Mouse (Mus musculus) right cerebral cortex, postnatal 36 days (tissue): Measurements from ENCODE around the gene Pdcd10.

Experiments used
- DNase-seq, 2 experiments: peaks; one replicate each; pipeline ENCODE4 v3.0.0; 2022; ENCODE audit warnings: low spot score in 2 of 2, mixed read lengths in 1 of 2

Gene Pdcd10

DNA sequence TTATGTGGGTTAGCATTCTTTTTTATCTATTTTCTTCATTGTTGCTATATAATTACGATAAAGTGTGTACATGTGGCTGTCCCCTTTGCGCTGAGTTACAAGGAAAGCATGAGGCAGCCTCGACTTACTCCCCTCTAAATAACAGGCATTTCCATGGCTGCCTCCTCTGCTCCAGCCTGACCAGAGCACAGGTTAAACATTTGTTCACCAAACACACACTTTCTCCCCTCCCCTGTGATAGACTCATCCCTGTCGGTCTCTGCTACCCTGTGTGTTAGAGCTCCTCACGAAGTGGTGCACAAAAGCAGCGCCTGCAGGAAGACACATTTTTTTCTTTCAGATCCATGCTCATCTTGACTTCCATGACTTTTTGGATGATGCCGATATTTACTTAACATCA is 82.0 kb downstream of the Pdcd10 start:
- DNase-seq: no peak

DNA sequence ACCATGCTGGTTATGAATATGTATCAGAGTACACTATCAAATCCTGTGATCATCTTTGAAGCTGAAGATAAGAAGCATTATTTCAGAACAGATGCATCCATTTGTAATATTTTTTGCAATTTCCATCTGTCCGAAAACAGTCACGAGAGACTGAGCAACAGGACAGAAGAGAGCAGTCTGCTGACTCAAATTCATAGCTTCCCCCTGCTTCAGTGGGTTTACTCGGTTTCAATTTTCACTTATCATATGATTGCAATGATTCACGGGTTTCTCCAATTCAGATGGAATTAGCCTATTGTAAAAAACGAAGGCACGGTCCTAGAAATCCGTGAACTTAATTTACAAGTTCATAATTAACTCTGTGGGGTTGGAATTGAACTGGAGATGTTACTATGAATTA is 88.5 kb downstream of the Pdcd10 start:
- DNase-seq: no peak
